Mouse (Mus musculus) gonadal fat pad, adult 2 months (tissue): Measurements from ENCODE around the gene Thoc6. TPM values are rescaled to one million over a fixed set of nuclear protein-coding genes. Genes with fewer than 3 reads are reported as not detected.

ENCODE experiments used
- DNase-seq: peaks from one replicate; pipeline ENCODE4 v3.0.0-alpha.2; 2012; ENCODE audit warnings: low read depth
- polyA plus RNA-seq: library from polyadenylated mRNA; depleted of rRNA; stranded (reverse); fragments of >200 nt; gene quantifications from 2 replicates; pipeline ENCODE4 v1.2.3, GENCODE M21; 2012; rRNA removed

The Thoc6 gene
- polyA plus RNA-seq, 1 experiment = 21.4 TPM

DNA sequence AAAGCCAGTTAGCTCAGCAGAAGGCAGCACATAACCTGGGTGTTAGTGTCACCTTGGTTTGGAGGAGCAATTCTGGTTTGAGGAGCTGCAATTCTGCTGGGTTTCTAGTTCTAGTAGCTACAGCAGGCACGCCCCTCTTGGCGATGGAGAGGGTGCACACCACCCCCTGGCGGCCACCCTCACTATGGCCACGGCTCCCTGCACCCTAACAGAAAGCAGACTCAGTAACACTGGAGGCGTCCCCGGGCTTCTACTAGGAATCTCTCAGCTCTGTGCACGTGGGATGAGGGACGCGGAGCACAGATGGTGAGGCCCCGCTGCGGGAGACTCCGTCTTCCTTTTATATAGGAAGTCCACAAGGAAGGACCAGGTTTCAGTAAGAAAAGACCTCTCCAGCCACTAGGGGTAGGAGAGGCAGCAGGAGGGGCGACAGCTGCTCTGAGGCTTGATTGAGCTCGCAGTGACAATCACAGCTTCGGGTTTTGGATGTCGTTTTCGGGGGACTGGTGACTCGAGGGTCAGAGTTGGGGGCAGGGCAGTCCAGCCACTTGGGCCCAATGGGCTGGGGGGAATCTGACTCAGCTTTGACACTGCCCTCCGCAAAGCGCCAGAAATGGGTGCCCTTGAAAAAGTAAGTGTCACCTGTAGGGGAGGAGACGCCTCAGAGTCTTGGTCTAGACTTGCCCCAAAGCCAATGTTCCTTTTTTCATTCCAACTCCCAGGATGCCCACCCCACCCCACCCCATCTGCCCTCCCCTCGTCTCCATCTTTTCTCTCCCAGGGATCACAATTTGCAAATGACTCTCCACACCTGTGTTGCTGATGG is 43.3 kb downstream of the Thoc6 start:
- no peak for DNase-seq

- DNase-seq = no peak
Measured at GRCm38 (mm10) chr17:23627813-23628212, 45.9 kb downstream of the Thoc6 start.

GRCm38 (mm10) chr17:23620351-23620750 is 53.3 kb downstream of the Thoc6 start:
- DNase-seq = no peak

Other genes starting within 250 kb of the Thoc6 start
- not detected in 2 replicates for gene Vmn2r117, start 194.2 kb downstream of the Thoc6 start, polyA plus RNA-seq
- 19.7 and 20.4 TPM in 2 replicates for gene Zfp213, start 109.6 kb downstream of the Thoc6 start, polyA plus RNA-seq
- 27.0 and 36.2 TPM in 2 replicates for gene Zfp13, start 74.4 kb downstream of the Thoc6 start, polyA plus RNA-seq
- 0.05 TPM in 1 of 2 replicates, not detected in the other for gene Zscan10, start 73.0 kb downstream of the Thoc6 start, polyA plus RNA-seq
- gene Mmp25, start 28.6 kb downstream of the Thoc6 start, polyA plus RNA-seq = 0.30 and 0.32 TPM in 2 replicates
- gene Bicdl2, start 13.4 kb downstream of the Thoc6 start, polyA plus RNA-seq = 1.7 TPM in 2 replicates
- gene Hcfc1r1, start 286 bp downstream of the Thoc6 start, polyA plus RNA-seq = 326 and 359 TPM in 2 replicates
- gene Tnfrsf12a, start 3.6 kb upstream of the Thoc6 start, polyA plus RNA-seq = 17.6 and 20.9 TPM in 2 replicates
- gene Cldn6, start 5.4 kb upstream of the Thoc6 start, polyA plus RNA-seq = 1.9 and 2.0 TPM in 2 replicates
- 0.99 and 1.7 TPM in 2 replicates for gene Cldn9, start 10.1 kb upstream of the Thoc6 start, polyA plus RNA-seq
- 0.16 and 0.28 TPM in 2 replicates for gene 1520401A03Rik, start 48.9 kb upstream of the Thoc6 start, polyA plus RNA-seq
- gene Pkmyt1, start 52.5 kb upstream of the Thoc6 start, polyA plus RNA-seq = 14.9 and 15.7 TPM in 2 replicates
- 27.7 and 28.9 TPM in 2 replicates for gene Paqr4, start 67.0 kb upstream of the Thoc6 start, polyA plus RNA-seq
- 0.43 and 0.57 TPM in 2 replicates for gene Kremen2, start 72.0 kb upstream of the Thoc6 start, polyA plus RNA-seq
- 52.1 and 54.6 TPM in 2 replicates for gene Flywch1, start 97.7 kb upstream of the Thoc6 start, polyA plus RNA-seq
- gene Flywch2, start 112.2 kb upstream of the Thoc6 start, polyA plus RNA-seq = 14.1 and 15.4 TPM in 2 replicates
- 381 and 457 TPM in 2 replicates for gene Srrm2, start 116.7 kb upstream of the Thoc6 start, polyA plus RNA-seq
- 689 and 774 TPM in 2 replicates for gene Elob, start 155.3 kb upstream of the Thoc6 start, polyA plus RNA-seq
- gene Prss33, start 162.2 kb upstream of the Thoc6 start, polyA plus RNA-seq = 3.5 and 5.6 TPM in 2 replicates
- 0.19 TPM in 1 of 2 replicates, not detected in the other for gene Prss32, start 170.0 kb upstream of the Thoc6 start, polyA plus RNA-seq
- gene Prss41, start 170.3 kb upstream of the Thoc6 start, polyA plus RNA-seq = 0.77 and 1.0 TPM in 2 replicates
- 0.18 and 0.76 TPM in 2 replicates for gene Prss21, start 194.2 kb upstream of the Thoc6 start, polyA plus RNA-seq
- not detected in 2 replicates for gene Dcpp1, start 207.0 kb upstream of the Thoc6 start, polyA plus RNA-seq
- gene Dcpp2, start 207.0 kb upstream of the Thoc6 start, polyA plus RNA-seq = not detected in 2 replicates
- not detected in 2 replicates for gene Dcpp3, start 243.6 kb upstream of the Thoc6 start, polyA plus RNA-seq